Mouse (Mus musculus): Measurements from ENCODE around the gene Palm. TPM values are rescaled to one million over a fixed set of nuclear protein-coding genes. Genes with fewer than 3 reads are reported as not detected.

The Palm gene
- polyA plus RNA-seq, 1 experiment from 2014 or later = 78.0 TPM

DNA sequence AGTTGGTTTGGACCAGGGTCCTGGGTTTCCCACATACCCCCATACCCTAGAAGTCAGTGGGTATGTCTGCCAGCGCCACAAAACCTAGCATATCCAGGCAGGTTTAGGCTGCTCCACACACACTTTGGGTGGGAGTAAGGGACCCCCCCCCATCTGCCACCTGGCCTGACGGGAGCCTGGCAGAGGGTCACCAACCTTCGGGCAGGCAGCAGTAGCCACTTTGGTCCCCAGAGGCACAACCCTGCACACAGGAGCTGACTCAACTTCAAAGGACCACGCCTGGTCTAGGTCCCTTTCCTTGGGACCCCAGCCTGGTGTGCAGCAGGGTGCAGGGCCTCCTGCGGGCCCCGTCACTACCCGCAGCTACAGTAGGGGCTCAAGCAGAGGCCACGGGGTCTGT lies 26.9 kb downstream of the Palm start:
- H3K9me3 ChIP-seq (ENCODE audit: control insufficient read depth, low read depth, low read length) = no peaks in the 10 kb centered on the region
- no peak overlapping the region for H3K4me2 ChIP-seq (replicated peaks; ENCODE audit: low read depth, low read length)
- 77% methylated on average over 8 of the region's 8 CpGs for WGBS
- ATAC-seq (ENCODE audit: insufficient number of reproducible peaks, insufficient read depth, low FRiP score, low read depth) = no peak
- H3K27ac ChIP-seq (ENCODE audit: low read length) = peak overlapping the region; percentile 58
- H3K4me1 ChIP-seq (ENCODE audit: control insufficient read depth, insufficient read depth, low read length) = peaks cover 7% of the 10 kb centered on the region
- H3K27me3 ChIP-seq (ENCODE audit: control insufficient read depth, insufficient read depth, low read length) = no peaks in the 10 kb centered on the region
- H3K9ac ChIP-seq (replicated peaks; ENCODE audit: low read depth, low read length) = no peak overlapping the region
- H3K4me3 ChIP-seq (ENCODE audit: low read depth, low read length) = no peak overlapping the region
- H3K36me3 ChIP-seq (ENCODE audit: control insufficient read depth, insufficient read depth, low read length) = no peaks in the 10 kb centered on the region; the same call in 1 of the 2 replicates

- Histone ChIP-seq H3K36me3 (ENCODE audit: control insufficient read depth, insufficient read depth, low read length) (no peaks in the 10 kb centered on the region; the same call in 1 of the 2 replicates), H3K9me3 (ENCODE audit: control insufficient read depth, low read depth, low read length) (no peaks in the 10 kb centered on the region), H3K4me1 (ENCODE audit: control insufficient read depth, insufficient read depth, low read length) (peaks cover 7% of the 10 kb centered on the region), H3K27ac (ENCODE audit: low read length) (peak within 1 kb of the TSS; percentile 79), H3K4me3 (ENCODE audit: low read depth, low read length) (peak within 1 kb of the TSS; percentile 5; the same call in 1 of the 2 replicates), H3K27me3 (ENCODE audit: control insufficient read depth, insufficient read depth, low read length) (no peaks in the 10 kb centered on the region), H3K4me2 (replicated peaks; ENCODE audit: low read depth, low read length) (peak within 1 kb of the TSS; percentile 34), H3K9ac (replicated peaks; ENCODE audit: low read depth, low read length) (0 out of 2 replicates have a peak within 1 kb of the TSS, but pooled peaks have one; percentile 18)
- no peak for ATAC-seq (ENCODE audit: insufficient number of reproducible peaks, insufficient read depth, low FRiP score, low read depth)
- WGBS = 60% methylated on average over 11 of the region's 11 CpGs
Measured at GRCm38 (mm10) chr10:79820782-79821181, 27.4 kb downstream of the Palm start, which contains the start of gene Misp. TSS of gene Misp (plus strand) at chr10:79820989.

- peaks cover 7% of the 10 kb centered on the region for H3K4me1 ChIP-seq (ENCODE audit: control insufficient read depth, insufficient read depth, low read length)
- peak overlapping the region; percentile 34 for H3K4me2 ChIP-seq (replicated peaks; ENCODE audit: low read depth, low read length)
- 83% methylated on average over 12 of the region's 12 CpGs for WGBS
- H3K4me3 ChIP-seq (ENCODE audit: low read depth, low read length) = peak overlapping the region; percentile 5; the same call in 1 of the 2 replicates
- H3K9me3 ChIP-seq (ENCODE audit: control insufficient read depth, low read depth, low read length) = no peaks in the 10 kb centered on the region
- H3K27me3 ChIP-seq (ENCODE audit: control insufficient read depth, insufficient read depth, low read length) = no peaks in the 10 kb centered on the region
- no peaks in the 10 kb centered on the region; the same call in 1 of the 2 replicates for H3K36me3 ChIP-seq (ENCODE audit: control insufficient read depth, insufficient read depth, low read length)
- ATAC-seq (ENCODE audit: insufficient number of reproducible peaks, insufficient read depth, low FRiP score, low read depth) = no peak
- 0 out of 2 replicates have a peak overlapping the region, but pooled peaks have one; percentile 18 for H3K9ac ChIP-seq (replicated peaks; ENCODE audit: low read depth, low read length)
- peak overlapping the region; percentile 79 for H3K27ac ChIP-seq (ENCODE audit: low read length)
Measured at GRCm38 (mm10) chr10:79821731-79822130, 28.4 kb downstream of the Palm start.

DNA sequence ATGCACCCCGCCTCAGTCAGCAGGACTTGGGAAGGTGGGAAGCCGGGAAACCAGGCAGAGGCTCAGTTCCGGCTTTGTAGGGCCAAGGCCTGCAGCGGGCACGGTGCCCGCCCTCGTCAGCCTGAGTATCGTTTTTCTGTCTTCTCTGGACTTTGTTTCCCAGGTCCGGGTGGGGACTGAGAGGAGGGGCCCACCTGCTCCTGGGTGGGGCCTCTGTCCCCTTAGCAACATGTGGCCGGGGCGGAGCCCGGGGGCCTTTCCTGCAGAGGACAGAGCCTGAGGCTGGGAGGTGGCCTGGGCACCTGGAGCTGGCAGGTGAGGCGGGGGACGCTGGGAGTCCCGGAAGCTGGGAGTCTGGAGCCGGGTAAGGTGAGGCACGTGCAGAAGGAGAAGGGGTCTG lies 29.0 kb downstream of the Palm start:
- H3K36me3 ChIP-seq (ENCODE audit: control insufficient read depth, insufficient read depth, low read length) = no peaks in the 10 kb centered on the region; the same call in 1 of the 2 replicates
- WGBS = 28% methylated on average over 16 of the region's 17 CpGs
- peaks cover 7% of the 10 kb centered on the region for H3K4me1 ChIP-seq (ENCODE audit: control insufficient read depth, insufficient read depth, low read length)
- no peak overlapping the region for H3K9ac ChIP-seq (replicated peaks; ENCODE audit: low read depth, low read length)
- H3K27me3 ChIP-seq (ENCODE audit: control insufficient read depth, insufficient read depth, low read length) = no peaks in the 10 kb centered on the region
- peak overlapping the region; percentile 5; the same call in 1 of the 2 replicates for H3K4me3 ChIP-seq (ENCODE audit: low read depth, low read length)
- no peaks in the 10 kb centered on the region for H3K9me3 ChIP-seq (ENCODE audit: control insufficient read depth, low read depth, low read length)
- ATAC-seq (ENCODE audit: insufficient number of reproducible peaks, insufficient read depth, low FRiP score, low read depth) = peak; percentile 85
- peak overlapping the region; percentile 34 for H3K4me2 ChIP-seq (replicated peaks; ENCODE audit: low read depth, low read length)
- peak overlapping the region; percentile 79 for H3K27ac ChIP-seq (ENCODE audit: low read length)

DNA sequence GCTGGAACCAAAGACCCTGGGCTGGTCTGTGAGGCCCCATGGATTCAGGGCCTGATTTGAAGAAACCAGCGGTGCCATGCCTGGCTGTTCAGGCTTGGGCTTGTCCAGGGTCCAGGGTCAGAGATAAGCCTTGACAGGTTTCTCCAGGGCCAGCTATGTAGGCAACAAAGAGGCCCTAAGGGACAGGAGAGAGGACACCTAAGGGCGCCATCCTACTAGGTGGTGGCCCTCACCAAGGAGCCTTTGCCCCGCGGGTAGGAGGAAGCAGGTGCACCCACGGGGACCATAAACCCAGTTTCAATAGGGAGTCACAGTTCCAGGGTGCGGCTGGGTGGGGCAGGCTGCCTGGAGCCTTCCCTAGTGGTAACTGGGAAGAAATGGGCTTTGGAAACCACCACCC lies 29.6 kb downstream of the Palm start:
- no peak overlapping the region for H3K9ac ChIP-seq (replicated peaks; ENCODE audit: low read depth, low read length)
- ATAC-seq (ENCODE audit: insufficient number of reproducible peaks, insufficient read depth, low FRiP score, low read depth) = no peak
- H3K4me3 ChIP-seq (ENCODE audit: low read depth, low read length) = peak overlapping the region; percentile 4; the same call in 1 of the 2 replicates
- no peaks in the 10 kb centered on the region for H3K27me3 ChIP-seq (ENCODE audit: control insufficient read depth, insufficient read depth, low read length)
- H3K9me3 ChIP-seq (ENCODE audit: control insufficient read depth, low read depth, low read length) = no peaks in the 10 kb centered on the region
- H3K36me3 ChIP-seq (ENCODE audit: control insufficient read depth, insufficient read depth, low read length) = no peaks in the 10 kb centered on the region; the same call in 1 of the 2 replicates
- 62% methylated on average over 6 of the region's 6 CpGs for WGBS
- peak overlapping the region; percentile 34 for H3K4me2 ChIP-seq (replicated peaks; ENCODE audit: low read depth, low read length)
- H3K27ac ChIP-seq (ENCODE audit: low read length) = peak overlapping the region; percentile 87
- H3K4me1 ChIP-seq (ENCODE audit: control insufficient read depth, insufficient read depth, low read length) = peaks cover 7% of the 10 kb centered on the region

DNA sequence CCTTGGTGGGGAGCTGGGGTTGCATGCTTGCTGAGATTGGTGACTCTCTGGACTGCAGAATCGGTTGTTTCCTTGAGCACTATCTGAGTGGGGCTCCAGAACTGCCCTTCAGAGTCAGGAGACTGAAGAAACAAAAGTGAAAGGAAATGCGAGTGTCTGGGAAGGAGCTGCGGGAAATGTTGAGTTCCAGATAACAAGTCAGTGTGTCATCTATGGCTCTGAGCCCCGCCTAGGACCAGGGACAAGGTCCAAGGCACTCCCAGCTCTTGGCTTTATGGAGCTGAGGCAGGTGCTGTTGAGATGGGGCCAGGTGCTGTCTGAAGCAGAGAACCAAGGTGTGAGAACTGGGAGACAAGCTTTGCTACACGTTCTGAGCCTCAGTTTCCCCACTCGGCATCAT lies 31.0 kb downstream of the Palm start:
- peak overlapping the region; percentile 34; the same call in 1 of the 2 replicates for H3K4me2 ChIP-seq (replicated peaks; ENCODE audit: low read depth, low read length)
- ATAC-seq (ENCODE audit: insufficient number of reproducible peaks, insufficient read depth, low FRiP score, low read depth) = peak; percentile 39; the same call in 1 of the 2 replicates
- peak overlapping the region; percentile 87; the same call in 1 of the 2 replicates for H3K27ac ChIP-seq (ENCODE audit: low read length)
- no peaks in the 10 kb centered on the region for H3K27me3 ChIP-seq (ENCODE audit: control insufficient read depth, insufficient read depth, low read length)
- H3K36me3 ChIP-seq (ENCODE audit: control insufficient read depth, insufficient read depth, low read length) = no peaks in the 10 kb centered on the region
- no peaks in the 10 kb centered on the region for H3K9me3 ChIP-seq (ENCODE audit: control insufficient read depth, low read depth, low read length)
- peaks cover 7% of the 10 kb centered on the region for H3K4me1 ChIP-seq (ENCODE audit: control insufficient read depth, insufficient read depth, low read length)
- H3K4me3 ChIP-seq (ENCODE audit: low read depth, low read length) = no peak overlapping the region
- no peak overlapping the region for H3K9ac ChIP-seq (replicated peaks; ENCODE audit: low read depth, low read length)
- WGBS = 49% methylated on average over 6 of the region's 6 CpGs

DNA sequence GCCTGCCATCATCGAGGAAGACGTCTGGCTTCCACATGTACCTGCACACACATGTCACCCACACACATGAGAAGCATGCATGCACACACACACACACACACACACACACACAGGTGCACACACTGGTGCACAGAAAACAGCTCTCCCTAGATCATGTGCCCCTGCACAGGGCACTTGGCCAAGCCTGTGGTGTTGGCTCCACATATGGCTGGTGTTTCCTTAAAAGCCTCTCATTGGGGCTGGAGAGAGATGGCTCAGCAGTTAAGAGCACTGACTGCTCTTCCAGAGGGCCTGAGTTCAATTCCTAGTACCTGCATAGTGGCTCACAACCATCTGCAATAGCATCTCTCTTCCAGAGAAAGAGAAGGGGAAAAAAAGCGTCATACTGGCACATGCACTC lies 38.2 kb downstream of the Palm start:
- Histone ChIP-seq H3K4me3 (ENCODE audit: low read depth, low read length) (no peak overlapping the region), H3K9me3 (ENCODE audit: control insufficient read depth, low read depth, low read length) (no peaks in the 10 kb centered on the region), H3K9ac (replicated peaks; ENCODE audit: low read depth, low read length) (no peak overlapping the region), H3K4me2 (replicated peaks; ENCODE audit: low read depth, low read length) (no peak overlapping the region), H3K27ac (ENCODE audit: low read length) (no peak overlapping the region), H3K4me1 (ENCODE audit: control insufficient read depth, insufficient read depth, low read length) (no peaks in the 10 kb centered on the region), H3K36me3 (ENCODE audit: control insufficient read depth, insufficient read depth, low read length) (no peaks in the 10 kb centered on the region), H3K27me3 (ENCODE audit: control insufficient read depth, insufficient read depth, low read length) (no peaks in the 10 kb centered on the region)
- WGBS = 88% methylated on average over 3 of the region's 3 CpGs
- no peak for ATAC-seq (ENCODE audit: insufficient number of reproducible peaks, insufficient read depth, low FRiP score, low read depth)

- no peak overlapping the region for H3K27ac ChIP-seq (ENCODE audit: low read length)
- H3K9ac ChIP-seq (replicated peaks; ENCODE audit: low read depth, low read length) = no peak overlapping the region
- no peaks in the 10 kb centered on the region for H3K27me3 ChIP-seq (ENCODE audit: control insufficient read depth, insufficient read depth, low read length)
- H3K4me1 ChIP-seq (ENCODE audit: control insufficient read depth, insufficient read depth, low read length) = no peaks in the 10 kb centered on the region
- no peak for ATAC-seq (ENCODE audit: insufficient number of reproducible peaks, insufficient read depth, low FRiP score, low read depth)
- H3K9me3 ChIP-seq (ENCODE audit: control insufficient read depth, low read depth, low read length) = no peaks in the 10 kb centered on the region
- H3K4me2 ChIP-seq (replicated peaks; ENCODE audit: low read depth, low read length) = no peak overlapping the region
- no peaks in the 10 kb centered on the region for H3K36me3 ChIP-seq (ENCODE audit: control insufficient read depth, insufficient read depth, low read length)
- no peak overlapping the region for H3K4me3 ChIP-seq (ENCODE audit: low read depth, low read length)
- 61% methylated on average over 7 of the region's 7 CpGs for WGBS
Measured at GRCm38 (mm10) chr10:79832026-79832785, 38.8 kb downstream of the Palm start.

Data from stomach, embryonic 14.5 days (tissue).